Mouse (Mus musculus) hindbrain, embryonic 12.5 days (tissue): ENCODE results near the gene Dck. TPM values are rescaled to one million over a fixed set of nuclear protein-coding genes. Genes with fewer than 3 reads are reported as not detected.

Experiments
- ATAC-seq: fragments of 200-750 bp; cut with Nextera tagmentation; 2 replicates; pipeline ENCODE4 v1.8.0; 2017; ENCODE audit warnings: moderate TSS enrichment; ENCODE audit not compliant: low FRiP score
- H3K27ac ChIP-seq: fragments of 300-500 bp; sonication (generic); 2 replicates; pipeline ENCODE4 v1.5.1; 2016; ENCODE audit warnings: mild to moderate bottlenecking
- H3K27me3 ChIP-seq: fragments of 300-500 bp; sonication (generic); 2 replicates; pipeline ENCODE4 v1.6.1; 2016; ENCODE audit warnings: mild to moderate bottlenecking
- H3K36me3 ChIP-seq: fragments of 300-500 bp; sonication (generic); 2 replicates; pipeline ENCODE4 v1.6.1; 2016; ENCODE audit warnings: mild to moderate bottlenecking
- H3K4me1 ChIP-seq: fragments of 300-500 bp; sonication (generic); 2 replicates; pipeline ENCODE4 v1.6.1; 2016
- H3K4me2 ChIP-seq: fragments of 300-500 bp; sonication (generic); replicated peaks from 2 replicates; pipeline ENCODE4 v1.6.1; 2016; ENCODE audit warnings: mild to moderate bottlenecking
- H3K4me3 ChIP-seq: fragments of 300-500 bp; sonication (generic); 2 replicates; pipeline ENCODE4 v1.5.1; 2016; ENCODE audit warnings: mild to moderate bottlenecking
- H3K9ac ChIP-seq: fragments of 300-500 bp; sonication (generic); 2 replicates; pipeline ENCODE4 v1.6.1; 2016; ENCODE audit warnings: mild to moderate bottlenecking, moderate library complexity
- H3K9me3 ChIP-seq: fragments of 300-500 bp; sonication (generic); replicated peaks from 2 replicates; pipeline ENCODE4 v1.6.1; 2016; ENCODE audit warnings: mild to moderate bottlenecking
- WGBS: fragments of 180-500 bp; shearing (Covaris S2); methylation state at CpG from one replicate; pipeline ENCODE4 v1.1.7; 2016; 5-methylcytosine and 5-hydroxymethylcytosine counted together
- polyA plus RNA-seq: library from polyadenylated mRNA; unstranded; fragments of >200 nt; fragmentation: Nextera tagmentation; extraction: Ambion mirVana; gene quantifications from 2 replicates; pipeline ENCODE4 v1.2.1, GENCODE M21; 2016

The Dck gene
- polyA plus RNA-seq, 1 experiment from 2014 or later = 90.8 TPM

DNA sequence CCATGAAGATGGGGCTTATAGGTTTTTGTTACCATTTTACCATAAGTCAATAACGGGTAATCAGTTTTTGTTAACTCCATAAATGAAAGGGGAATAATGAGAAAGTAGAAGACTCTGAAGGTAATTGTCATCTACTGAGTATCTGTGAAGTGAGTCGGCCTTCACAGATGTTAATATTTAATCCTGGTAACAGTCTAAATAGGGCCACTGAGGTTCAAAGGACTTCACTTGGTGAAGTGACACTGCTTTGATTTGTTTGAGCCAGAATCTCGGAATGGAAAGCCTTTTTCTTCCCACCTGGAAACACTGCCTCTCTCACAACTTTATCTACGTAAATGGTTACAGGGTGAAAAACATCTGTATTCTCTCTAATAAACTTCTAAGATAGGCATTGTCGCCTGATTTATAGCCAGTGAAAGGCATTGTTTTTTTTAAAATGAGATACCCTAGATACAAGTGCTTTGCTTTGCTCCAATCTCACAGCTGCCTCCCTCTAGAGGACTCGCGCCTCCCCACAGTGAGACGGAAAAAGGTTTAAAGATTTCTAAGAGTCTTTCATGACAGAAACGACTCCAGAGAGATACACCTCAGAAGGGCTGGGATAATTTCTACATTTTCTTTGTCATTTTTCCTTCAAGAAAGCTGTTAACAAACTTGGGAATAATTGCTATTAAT lies 31.3 kb downstream of the Dck start:
- Histone ChIP-seq H3K27ac (no peak overlapping the region), H3K36me3 (no peaks in the 10 kb centered on the region), H3K4me2 (no peak overlapping the region), H3K4me3 (no peak overlapping the region), H3K4me1 (no peaks in the 10 kb centered on the region), H3K27me3 (no peaks in the 10 kb centered on the region), H3K9me3 (no peaks in the 10 kb centered on the region), H3K9ac (no peak overlapping the region)
- WGBS = 49% methylated on average over 9 of the region's 9 CpGs
- no peak for ATAC-seq

DNA sequence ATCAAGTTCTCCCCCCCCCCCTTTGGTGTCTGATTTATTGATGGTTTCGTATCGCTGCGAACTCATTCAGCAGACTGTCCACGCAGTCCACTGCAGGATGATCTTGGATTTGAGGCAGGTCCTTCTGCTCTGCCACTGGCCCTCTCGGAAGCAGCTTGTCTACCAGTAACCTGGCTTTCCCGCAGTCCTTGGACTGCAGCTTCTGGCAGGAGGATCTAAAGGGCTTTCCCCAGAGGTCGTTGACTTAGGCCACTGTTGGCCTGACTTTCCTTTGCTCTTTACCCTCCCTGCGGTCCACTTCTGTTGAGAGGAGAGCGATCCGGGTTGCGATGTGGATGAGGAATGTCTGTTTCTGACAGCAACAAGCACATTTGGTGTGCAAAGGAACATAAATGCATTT lies 31.8 kb downstream of the Dck start:
- H3K4me2 ChIP-seq = no peak overlapping the region
- H3K4me3 ChIP-seq = no peak overlapping the region
- H3K9me3 ChIP-seq = no peaks in the 10 kb centered on the region
- H3K27me3 ChIP-seq = no peaks in the 10 kb centered on the region
- no peaks in the 10 kb centered on the region for H3K36me3 ChIP-seq
- no peaks in the 10 kb centered on the region for H3K4me1 ChIP-seq
- no peak for ATAC-seq
- H3K9ac ChIP-seq = no peak overlapping the region
- 59% methylated on average over 11 of the region's 11 CpGs for WGBS
- no peak overlapping the region for H3K27ac ChIP-seq

DNA sequence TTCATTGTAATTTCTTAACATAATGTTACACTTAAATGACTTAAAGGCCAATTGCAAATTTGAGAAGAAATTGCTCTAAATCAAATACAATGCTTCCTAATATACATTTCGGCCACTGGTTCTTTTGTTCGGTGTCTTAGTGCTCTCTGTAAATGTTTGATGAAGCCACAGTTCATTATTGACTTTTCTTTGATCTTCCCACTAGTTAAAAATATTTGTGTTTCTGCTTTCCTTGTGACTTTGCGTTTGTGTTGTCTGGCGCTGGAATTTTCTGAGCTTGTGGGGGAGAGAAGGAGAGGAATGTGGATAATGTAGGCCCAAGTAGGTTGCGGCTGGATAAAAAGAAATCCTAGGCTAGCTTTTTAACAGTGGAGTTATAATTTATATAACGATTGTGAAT lies 32.3 kb downstream of the Dck start:
- no peak overlapping the region for H3K4me3 ChIP-seq
- no peaks in the 10 kb centered on the region for H3K9me3 ChIP-seq
- no peaks in the 10 kb centered on the region for H3K36me3 ChIP-seq
- H3K27me3 ChIP-seq = no peaks in the 10 kb centered on the region
- no peak overlapping the region for H3K4me2 ChIP-seq
- no peak for ATAC-seq
- WGBS = 69% methylated on average over 6 of the region's 6 CpGs
- H3K27ac ChIP-seq = no peak overlapping the region
- no peaks in the 10 kb centered on the region for H3K4me1 ChIP-seq
- H3K9ac ChIP-seq = no peak overlapping the region

DNA sequence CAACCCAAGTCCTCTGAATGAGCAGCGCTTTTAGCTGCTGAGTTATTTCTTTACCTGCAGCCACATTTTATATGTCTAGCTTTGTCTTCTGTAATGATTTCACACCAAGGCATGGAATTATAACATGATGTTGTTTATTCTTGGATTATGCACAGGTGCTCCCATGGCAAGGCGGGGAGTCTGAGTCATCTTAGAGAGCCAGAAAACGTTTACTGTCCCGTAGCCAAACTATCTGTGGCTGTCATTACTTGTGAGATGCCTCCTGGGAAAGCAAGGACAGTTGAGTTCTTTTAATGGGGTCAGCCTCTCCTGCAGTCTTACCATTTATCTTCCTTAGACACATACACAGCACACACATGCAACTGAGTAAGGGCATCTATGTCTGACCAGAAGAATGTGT lies 40.8 kb downstream of the Dck start:
- no peaks in the 10 kb centered on the region for H3K36me3 ChIP-seq
- H3K9me3 ChIP-seq = no peaks in the 10 kb centered on the region
- H3K27me3 ChIP-seq = no peaks in the 10 kb centered on the region
- no peak overlapping the region for H3K9ac ChIP-seq
- WGBS = 87% methylated on average over 4 of the region's 4 CpGs
- no peak overlapping the region for H3K27ac ChIP-seq
- no peaks in the 10 kb centered on the region for H3K4me1 ChIP-seq
- no peak overlapping the region for H3K4me3 ChIP-seq
- H3K4me2 ChIP-seq = no peak overlapping the region
- no peak for ATAC-seq

DNA sequence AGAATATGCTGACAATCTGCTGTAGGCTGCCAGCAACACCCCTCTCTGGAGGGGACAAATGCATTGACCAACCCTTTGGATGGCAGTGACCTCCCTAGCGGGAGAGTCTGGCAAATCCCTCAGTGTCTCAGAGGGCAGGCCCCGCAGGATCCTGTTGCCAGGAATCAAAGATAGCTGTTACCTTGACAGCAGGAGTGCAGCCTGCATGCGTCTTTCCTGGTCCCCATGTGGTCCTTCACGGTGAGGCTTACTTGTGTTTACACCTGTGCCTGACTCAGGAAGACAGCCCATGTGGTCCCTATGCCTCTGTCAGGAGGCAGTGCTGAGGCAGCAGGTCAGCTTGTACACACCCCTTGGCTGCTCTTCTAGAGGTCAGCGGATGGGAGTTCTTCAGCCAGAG lies 41.5 kb downstream of the Dck start:
- Histone ChIP-seq H3K36me3 (no peaks in the 10 kb centered on the region), H3K4me1 (no peaks in the 10 kb centered on the region), H3K9ac (no peak overlapping the region), H3K9me3 (no peaks in the 10 kb centered on the region), H3K27me3 (no peaks in the 10 kb centered on the region), H3K27ac (no peak overlapping the region), H3K4me3 (no peak overlapping the region), H3K4me2 (no peak overlapping the region)
- ATAC-seq = no peak
- 26% methylated on average over 5 of the region's 5 CpGs for WGBS

DNA sequence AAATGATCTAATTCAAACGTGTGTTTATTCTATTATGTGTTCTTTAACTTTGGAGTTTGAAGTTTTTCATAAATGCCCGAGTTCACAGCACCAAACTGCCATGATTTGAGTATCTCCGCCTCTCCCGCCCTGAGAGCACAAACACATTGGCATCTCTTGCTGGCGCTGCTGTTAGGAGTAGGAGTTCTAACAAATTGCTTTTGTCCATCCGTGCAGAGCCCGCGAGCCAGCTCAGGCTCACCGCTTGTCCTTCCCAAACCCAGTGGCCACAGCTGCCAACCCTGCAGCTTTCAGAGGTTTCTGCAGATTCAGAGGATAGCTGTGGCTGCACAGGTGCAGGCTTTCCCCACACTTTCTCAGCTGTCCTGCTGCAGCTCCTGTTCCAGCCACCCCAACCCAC lies 42.5 kb downstream of the Dck start:
- no peak for ATAC-seq
- Histone ChIP-seq H3K9ac (no peak overlapping the region), H3K4me2 (no peak overlapping the region), H3K27ac (no peak overlapping the region), H3K4me1 (no peaks in the 10 kb centered on the region), H3K9me3 (no peaks in the 10 kb centered on the region), H3K27me3 (no peaks in the 10 kb centered on the region), H3K36me3 (no peaks in the 10 kb centered on the region), H3K4me3 (no peak overlapping the region)
- WGBS = 36% methylated on average over 9 of the region's 9 CpGs

DNA sequence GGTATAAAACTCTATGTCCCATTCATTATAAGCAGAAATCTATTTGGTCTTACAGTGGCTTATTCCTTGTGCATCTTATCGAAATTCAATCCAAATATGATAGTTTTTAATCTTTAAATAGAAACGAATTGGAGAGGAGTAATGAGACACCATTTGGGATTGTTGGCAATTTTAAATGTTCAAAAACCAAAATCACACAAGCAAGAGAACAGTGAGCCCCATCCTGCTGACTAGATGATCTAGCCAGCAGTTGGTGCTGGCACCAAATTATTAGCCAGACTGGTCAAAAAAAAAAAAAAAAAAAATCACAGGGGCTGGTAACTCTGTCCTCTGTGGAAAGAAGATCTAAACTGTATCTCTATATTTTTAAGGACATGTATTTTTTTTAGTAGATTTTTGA lies 48.4 kb downstream of the Dck start:
- H3K4me3 ChIP-seq = no peak overlapping the region
- no peak overlapping the region for H3K27ac ChIP-seq
- H3K4me1 ChIP-seq = no peaks in the 10 kb centered on the region
- H3K9ac ChIP-seq = no peak overlapping the region
- no peaks in the 10 kb centered on the region for H3K36me3 ChIP-seq
- H3K9me3 ChIP-seq = no peaks in the 10 kb centered on the region
- no peaks in the 10 kb centered on the region for H3K27me3 ChIP-seq
- H3K4me2 ChIP-seq = no peak overlapping the region
- no peak for ATAC-seq
- WGBS = 91% methylated on average over 2 of the region's 2 CpGs

DNA sequence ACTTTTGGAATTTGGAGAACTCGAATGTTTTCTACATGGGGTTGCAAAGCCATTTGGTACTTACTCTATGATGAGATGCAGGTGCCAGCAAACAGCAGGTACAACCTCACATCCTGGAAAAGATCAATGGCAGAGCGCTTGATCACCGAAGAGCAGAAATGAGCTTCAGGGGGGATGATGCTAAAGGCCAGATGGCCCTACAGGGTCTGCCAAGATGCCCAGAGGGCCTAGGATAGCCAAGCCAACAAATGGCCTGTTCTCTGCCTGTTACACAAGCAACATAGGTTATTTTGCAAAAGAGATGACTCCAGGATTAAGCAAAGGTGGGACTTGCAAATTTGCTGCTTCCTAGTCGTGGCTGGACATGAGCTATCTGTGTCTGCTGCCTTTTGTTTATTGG lies 49.8 kb downstream of the Dck start:
- Histone ChIP-seq H3K9me3 (no peaks in the 10 kb centered on the region), H3K4me1 (no peaks in the 10 kb centered on the region), H3K9ac (no peak overlapping the region), H3K27ac (no peak overlapping the region), H3K36me3 (no peaks in the 10 kb centered on the region), H3K4me2 (no peak overlapping the region), H3K4me3 (no peak overlapping the region), H3K27me3 (no peaks in the 10 kb centered on the region)
- 80% methylated on average over 4 of the region's 4 CpGs for WGBS
- ATAC-seq = no peak

DNA sequence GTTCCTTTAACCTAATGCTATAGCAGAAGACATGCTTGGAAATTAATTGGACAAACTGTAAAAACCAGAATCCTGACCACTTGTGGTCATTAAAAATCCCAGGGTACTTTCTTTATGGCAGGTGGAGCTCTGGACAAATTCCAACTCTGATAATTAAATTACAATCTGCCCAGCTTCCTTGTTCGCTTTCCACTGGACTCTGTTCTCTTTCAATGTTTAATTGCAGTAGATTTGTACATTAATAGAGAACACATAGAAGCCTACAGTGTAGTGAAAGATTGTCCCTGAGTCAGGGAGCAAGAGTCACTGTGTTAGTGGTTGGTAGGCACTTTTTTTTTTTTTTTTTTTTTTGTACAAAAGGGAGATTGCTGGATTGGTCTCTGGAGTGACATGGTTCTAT lies 56.7 kb downstream of the Dck start:
- ATAC-seq = no peak
- no peaks in the 10 kb centered on the region for H3K9me3 ChIP-seq
- WGBS = 82% methylated on average over 1 of the region's 1 CpGs

DNA sequence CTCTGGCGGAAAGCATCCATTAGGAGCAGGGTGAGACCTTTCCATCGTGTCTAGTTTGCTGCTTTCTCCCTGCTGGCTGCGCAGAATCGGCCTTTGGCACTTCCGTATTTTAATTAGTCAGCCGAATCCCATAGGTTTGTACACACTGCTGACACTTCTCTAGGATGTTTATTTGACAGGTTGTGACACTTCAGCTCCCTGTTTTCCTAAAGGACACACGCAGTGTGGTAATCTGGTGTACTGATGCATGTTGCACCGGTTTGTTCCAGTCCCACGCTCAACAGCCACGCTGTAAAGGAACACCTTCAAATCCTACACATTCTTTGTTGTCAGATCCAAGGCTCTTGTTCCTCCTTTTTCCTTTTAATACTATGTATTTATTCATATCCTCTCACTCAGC lies 60.0 kb downstream of the Dck start:
- 76% methylated on average over 10 of the region's 10 CpGs for WGBS
- H3K27me3 ChIP-seq = no peaks in the 10 kb centered on the region
- H3K4me2 ChIP-seq = no peak overlapping the region
- no peaks in the 10 kb centered on the region for H3K36me3 ChIP-seq
- no peak for ATAC-seq
- H3K9ac ChIP-seq = no peak overlapping the region
- no peak overlapping the region for H3K27ac ChIP-seq
- no peak overlapping the region for H3K4me3 ChIP-seq
- H3K4me1 ChIP-seq = no peaks in the 10 kb centered on the region
- H3K9me3 ChIP-seq = no peaks in the 10 kb centered on the region

More for the DNA sequence above, 56.7 kb downstream of the Dck start:
- no peak overlapping the region for H3K27ac ChIP-seq
- H3K4me2 ChIP-seq = no peak overlapping the region
- no peaks in the 10 kb centered on the region for H3K4me1 ChIP-seq
- H3K4me3 ChIP-seq = no peak overlapping the region
- no peak overlapping the region for H3K9ac ChIP-seq
- no peaks in the 10 kb centered on the region for H3K36me3 ChIP-seq
- no peaks in the 10 kb centered on the region for H3K27me3 ChIP-seq

DNA sequence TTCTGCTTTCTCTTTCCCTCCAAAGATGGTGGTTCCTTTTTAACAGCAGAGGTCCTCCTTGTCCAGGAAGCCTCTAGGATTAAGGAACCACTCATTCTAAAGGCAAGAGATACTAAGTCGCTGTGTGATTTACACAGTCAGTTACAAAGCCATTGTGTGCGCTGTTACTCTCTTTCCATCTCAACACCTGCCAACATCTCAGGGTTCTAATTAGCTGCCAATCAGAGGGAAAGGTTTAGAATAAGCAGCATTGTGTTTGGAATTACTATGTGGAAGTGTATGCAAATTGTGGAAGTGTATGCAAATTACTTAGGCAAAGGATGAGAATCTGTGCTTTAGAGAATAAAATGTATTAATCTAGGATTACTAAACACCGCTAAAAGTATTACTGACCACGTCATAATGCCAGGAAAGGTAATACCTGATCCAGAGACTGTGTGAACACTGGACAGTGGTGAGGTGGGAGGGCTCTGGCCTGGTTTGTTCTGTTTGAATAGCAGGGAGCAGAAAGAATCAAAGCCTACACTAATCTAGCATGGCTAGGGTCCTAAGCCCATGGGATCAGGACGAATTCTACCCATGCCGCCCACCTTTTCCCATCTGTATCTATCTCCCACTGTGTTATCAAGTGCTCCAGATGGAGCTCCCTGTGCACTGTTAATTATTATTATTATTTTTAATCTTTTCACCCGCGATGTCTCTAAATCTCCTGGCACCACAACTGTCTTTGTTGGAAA lies 65.2 kb downstream of the Dck start:
- Histone ChIP-seq H3K36me3 (no peaks in the 10 kb centered on the region), H3K4me2 (no peak overlapping the region), H3K4me1 (no peaks in the 10 kb centered on the region), H3K27me3 (no peaks in the 10 kb centered on the region), H3K4me3 (no peak overlapping the region), H3K9ac (no peak overlapping the region), H3K9me3 (no peaks in the 10 kb centered on the region), H3K27ac (no peak overlapping the region)
- no peak for ATAC-seq
- 73% methylated on average over 8 of the region's 8 CpGs for WGBS

DNA sequence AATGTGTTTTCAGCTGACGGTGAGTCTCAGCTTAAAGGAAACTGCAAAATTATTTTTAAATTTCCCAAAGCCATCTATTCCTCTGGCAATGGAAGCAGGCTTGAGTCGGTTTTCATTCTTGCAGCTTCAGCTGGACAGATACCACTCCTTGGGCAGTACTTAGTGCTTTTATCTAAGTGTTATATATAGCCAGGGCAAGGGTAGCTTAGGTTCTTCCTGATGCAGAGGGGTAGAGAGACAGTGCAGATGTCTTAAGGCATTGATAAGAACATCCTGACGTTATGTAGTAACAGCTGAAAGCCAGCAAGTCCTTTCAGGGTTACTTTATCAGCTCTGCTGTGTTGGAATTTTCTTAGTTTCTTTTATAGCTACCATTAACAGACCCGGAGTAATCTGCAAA lies 66.1 kb downstream of the Dck start:
- Histone ChIP-seq H3K9me3 (no peaks in the 10 kb centered on the region), H3K27me3 (no peaks in the 10 kb centered on the region), H3K9ac (no peak overlapping the region), H3K4me3 (no peak overlapping the region), H3K27ac (no peak overlapping the region), H3K4me1 (no peaks in the 10 kb centered on the region), H3K4me2 (no peak overlapping the region), H3K36me3 (no peaks in the 10 kb centered on the region)
- no peak for ATAC-seq
- 76% methylated on average over 4 of the region's 4 CpGs for WGBS

DNA sequence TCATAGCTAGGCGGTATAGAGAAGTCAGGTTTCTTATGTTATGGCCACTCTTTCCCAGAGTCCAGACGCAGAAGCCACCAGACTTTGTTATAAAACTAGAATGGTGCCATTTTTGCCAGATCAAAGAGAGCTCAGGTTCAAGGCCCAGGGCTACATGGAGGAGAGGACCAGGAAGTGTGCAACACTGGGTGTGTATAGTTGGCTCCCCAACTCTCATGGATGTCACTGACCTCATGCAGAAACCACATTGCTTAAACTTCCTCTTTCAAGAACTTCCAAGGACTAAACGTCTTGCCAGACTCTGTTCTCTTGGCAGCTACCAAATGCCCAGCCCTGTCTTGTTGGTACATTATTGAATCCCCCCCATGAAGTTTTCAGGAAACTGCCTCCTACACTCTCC lies 67.1 kb downstream of the Dck start:
- ATAC-seq = no peak
- 87% methylated on average over 3 of the region's 3 CpGs for WGBS
- Histone ChIP-seq H3K9me3 (no peaks in the 10 kb centered on the region), H3K27me3 (no peaks in the 10 kb centered on the region), H3K4me3 (no peak overlapping the region), H3K4me1 (no peaks in the 10 kb centered on the region), H3K9ac (no peak overlapping the region), H3K4me2 (no peak overlapping the region), H3K36me3 (no peaks in the 10 kb centered on the region), H3K27ac (no peak overlapping the region)
